Mouse (Mus musculus): ENCODE data around the gene Gm20388. TPM values are rescaled to one million over a fixed set of nuclear protein-coding genes. Genes with fewer than 3 reads are reported as not detected.
A peak's percentile ranks its signal among the peaks of the same experiment; 100 is the strongest.

Gene Gm20388
- total RNA-seq, 2 experiments from 2014 or later = 11.4 to 18.1 TPM

DNA sequence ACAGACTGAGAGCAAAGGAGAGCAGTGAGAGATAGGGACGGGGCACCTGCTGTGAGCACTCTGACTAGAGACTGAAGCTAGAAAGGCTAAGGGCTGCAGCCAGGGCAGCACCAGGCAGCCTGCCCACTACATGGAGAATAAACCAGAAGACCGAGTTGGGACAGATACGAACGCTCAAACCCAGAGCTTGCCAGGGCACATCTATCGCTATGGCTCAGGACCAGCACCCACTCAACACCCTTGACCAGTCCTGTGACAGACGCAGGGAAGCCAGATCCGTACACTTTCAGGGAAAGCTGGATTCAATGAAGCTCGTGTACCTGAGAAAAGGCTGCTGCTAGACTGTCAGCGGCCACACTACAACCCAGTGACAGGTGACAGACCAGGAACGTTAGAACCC, 674.9 kb downstream of the Gm20388 start:
- no peak for ATAC-seq (replicated peaks; ENCODE audit: low FRiP score, low TSS enrichment, poor library complexity, severe bottlenecking)

- ATAC-seq (replicated peaks; ENCODE audit: low FRiP score, low TSS enrichment, poor library complexity, severe bottlenecking) = peak; percentile 94
Observed at GRCm38 (mm10) chr8:120588908-120589771, 678.5 kb downstream of the Gm20388 start, which contains the start of gene Gins2. Gene Gins2, minus strand, starts transcription at chr8:120589304.

DNA sequence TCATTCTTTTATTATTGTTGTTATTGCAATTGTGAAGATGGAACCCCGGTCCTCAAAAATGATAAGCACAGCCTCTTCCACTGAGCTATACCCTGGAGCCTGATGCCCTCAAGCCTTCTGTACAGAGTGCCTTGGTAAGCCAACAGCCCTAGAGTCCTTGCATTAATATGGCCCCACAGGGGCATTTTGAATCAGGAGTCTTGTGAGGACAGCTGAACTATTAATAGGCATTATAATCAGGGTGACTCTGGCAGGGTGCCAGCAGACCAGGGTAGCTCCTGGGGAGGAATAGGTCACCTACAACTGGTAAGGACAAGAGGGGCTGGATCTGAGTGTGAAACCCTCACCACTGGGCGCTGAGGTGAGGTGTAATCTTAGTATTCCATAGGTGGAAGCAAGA, 679.3 kb downstream of the Gm20388 start:
- no peak for ATAC-seq (replicated peaks; ENCODE audit: low FRiP score, low TSS enrichment, poor library complexity, severe bottlenecking)

GRCm38 (mm10) chr8:120591587-120592292, 681.1 kb downstream of the Gm20388 start:
- no peak for ATAC-seq (replicated peaks; ENCODE audit: low FRiP score, low TSS enrichment, poor library complexity, severe bottlenecking)

- ATAC-seq (replicated peaks; ENCODE audit: low FRiP score, low TSS enrichment, poor library complexity, severe bottlenecking) = no peak
Observed at GRCm38 (mm10) chr8:120594571-120594970, 683.9 kb downstream of the Gm20388 start.

DNA sequence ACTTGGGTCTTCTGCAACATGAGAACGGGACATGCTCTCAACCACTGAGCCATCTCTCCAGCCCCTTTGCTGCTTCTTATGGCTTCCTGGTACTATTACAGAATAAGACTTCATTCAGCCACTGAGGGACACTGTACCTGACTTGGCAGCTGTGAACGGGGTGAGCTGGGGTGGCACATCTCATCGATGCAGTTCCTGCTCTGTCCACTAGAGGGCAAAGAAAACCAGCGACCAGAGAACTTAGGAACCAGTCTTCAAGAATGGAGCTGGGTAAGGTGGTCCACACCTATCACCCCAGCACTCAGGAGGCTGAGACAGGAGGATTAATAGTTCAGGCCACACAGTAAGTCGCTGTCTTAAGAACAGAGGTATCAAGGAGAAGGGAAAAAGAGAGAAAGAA, 685.3 kb downstream of the Gm20388 start:
- ATAC-seq (replicated peaks; ENCODE audit: low FRiP score, low TSS enrichment, poor library complexity, severe bottlenecking) = peak; percentile 78

- ATAC-seq (replicated peaks; ENCODE audit: low FRiP score, low TSS enrichment, poor library complexity, severe bottlenecking) = no peak
Observed at GRCm38 (mm10) chr8:120598579-120598978, 687.9 kb downstream of the Gm20388 start.

- 0 out of 2 replicates have a peak, but pooled peaks have one; percentile 14 for ATAC-seq (replicated peaks; ENCODE audit: low FRiP score, low TSS enrichment, poor library complexity, severe bottlenecking)
Observed at GRCm38 (mm10) chr8:120599504-120599903, 688.9 kb downstream of the Gm20388 start.

DNA sequence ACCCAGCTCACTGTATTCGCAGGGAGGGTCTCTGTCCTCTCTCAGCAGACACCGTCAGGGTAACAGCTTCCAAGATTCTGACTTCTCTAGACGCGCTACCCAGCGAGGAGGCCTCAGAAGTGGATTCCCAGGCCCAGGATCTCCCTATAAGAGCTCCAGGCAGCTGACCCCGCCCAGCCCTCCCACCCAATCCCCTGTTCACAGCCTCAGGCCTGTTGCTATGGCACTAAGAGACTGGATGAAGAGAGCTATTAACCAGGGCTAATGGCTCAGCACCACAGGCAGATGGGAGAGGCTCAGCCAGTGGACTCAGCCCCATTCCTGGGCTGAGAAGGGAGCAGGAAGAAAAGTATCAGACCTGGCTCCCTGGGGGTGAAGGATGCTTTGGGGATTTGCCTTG, 692.0 kb downstream of the Gm20388 start:
- ATAC-seq (replicated peaks; ENCODE audit: low FRiP score, low TSS enrichment, poor library complexity, severe bottlenecking) = no peak

- peak; percentile 19; the same call in 1 of the 2 replicates for ATAC-seq (replicated peaks; ENCODE audit: low FRiP score, low TSS enrichment, poor library complexity, severe bottlenecking)
Observed at GRCm38 (mm10) chr8:120607460-120607859, 696.8 kb downstream of the Gm20388 start.

GRCm38 (mm10) chr8:120607885-120608284, 697.2 kb downstream of the Gm20388 start:
- peak; percentile 79 for ATAC-seq (replicated peaks; ENCODE audit: low FRiP score, low TSS enrichment, poor library complexity, severe bottlenecking)

- ATAC-seq (replicated peaks; ENCODE audit: low FRiP score, low TSS enrichment, poor library complexity, severe bottlenecking) = no peak
Observed at GRCm38 (mm10) chr8:120610824-120611223, 700.2 kb downstream of the Gm20388 start.

DNA sequence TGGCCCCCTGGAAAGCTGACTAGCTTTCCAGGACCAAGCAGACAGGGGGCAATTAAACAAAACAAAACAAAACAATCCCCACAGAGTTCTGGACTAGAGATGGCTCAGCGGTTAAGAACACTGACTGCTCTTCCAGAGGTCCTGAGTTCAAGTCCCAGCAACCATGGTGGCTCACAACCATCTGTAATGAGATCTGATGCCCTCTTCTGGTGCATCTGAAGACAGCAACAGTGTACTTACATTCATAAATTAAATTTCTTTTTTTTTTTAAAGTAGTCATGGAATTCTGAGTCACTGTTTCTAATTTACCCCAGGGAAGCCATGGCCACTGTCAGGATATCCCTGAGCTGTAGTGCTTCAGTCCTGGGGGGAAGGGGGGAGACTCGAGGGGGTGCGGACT, 703.9 kb downstream of the Gm20388 start:
- no peak for ATAC-seq (replicated peaks; ENCODE audit: low FRiP score, low TSS enrichment, poor library complexity, severe bottlenecking)

GRCm38 (mm10) chr8:120616663-120617626, 706.3 kb downstream of the Gm20388 start:
- no peak for ATAC-seq (replicated peaks; ENCODE audit: low FRiP score, low TSS enrichment, poor library complexity, severe bottlenecking)

GRCm38 (mm10) chr8:120618110-120618509, 707.5 kb downstream of the Gm20388 start:
- peak; percentile 65 for ATAC-seq (replicated peaks; ENCODE audit: low FRiP score, low TSS enrichment, poor library complexity, severe bottlenecking)

- no peak for ATAC-seq (replicated peaks; ENCODE audit: low FRiP score, low TSS enrichment, poor library complexity, severe bottlenecking)
Observed at GRCm38 (mm10) chr8:120619235-120620180, 708.9 kb downstream of the Gm20388 start.

- ATAC-seq (replicated peaks; ENCODE audit: low FRiP score, low TSS enrichment, poor library complexity, severe bottlenecking) = no peak
Observed at GRCm38 (mm10) chr8:120620441-120620840, 709.8 kb downstream of the Gm20388 start.

GRCm38 (mm10) chr8:120622161-120622560, 711.5 kb downstream of the Gm20388 start:
- no peak for ATAC-seq (replicated peaks; ENCODE audit: low FRiP score, low TSS enrichment, poor library complexity, severe bottlenecking)

All from megakaryocyte-erythroid progenitor cell, adult 5-6 weeks (primary cell).